Mouse (Mus musculus): ENCODE data around the gene Cirbp. TPM values are rescaled to one million over a fixed set of nuclear protein-coding genes. Genes with fewer than 3 reads are reported as not detected.
"Not testable (repeated sequence)": the region's sequence is repeated elsewhere in the genome, so short reads cannot be mapped to it uniquely, and the experiment has no call there.

The Cirbp gene
- polyA plus RNA-seq, 1 experiment from 2014 or later, result 159 TPM

DNA sequence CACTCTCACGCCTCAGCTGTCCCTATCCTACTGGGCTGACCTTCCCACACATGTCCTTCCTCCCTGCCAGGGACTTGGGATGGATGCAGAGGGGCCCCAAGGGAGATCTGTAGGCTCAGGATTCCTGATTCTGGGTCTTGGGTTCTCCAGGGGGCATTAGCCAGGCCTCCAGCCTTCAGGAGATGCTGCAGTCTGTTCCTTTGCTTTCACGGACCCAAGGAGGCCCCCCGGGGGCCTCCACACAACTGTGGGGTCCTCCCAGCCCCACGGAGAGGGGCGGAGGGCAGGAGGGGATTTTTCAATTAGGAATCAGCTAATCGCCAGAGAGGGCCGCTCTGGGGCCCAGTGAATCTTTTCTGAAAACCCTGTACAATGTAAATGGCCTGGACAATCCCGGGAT, 28.7 kb downstream of the Cirbp start:
- Histone ChIP-seq H3K4me2 (replicated peaks) (no peak overlapping the region), H3K4me1 (peaks cover 19% of the 10 kb centered on the region), H3K9ac (0 out of 2 replicates have a peak overlapping the region, but pooled peaks have one; percentile 19), H3K9me3 (no peaks in the 10 kb centered on the region), H3K4me3 (no peak overlapping the region), H3K27ac (no peak overlapping the region), H3K27me3 (peaks cover 25% of the 10 kb centered on the region), H3K36me3 (no peaks in the 10 kb centered on the region)
- ATAC-seq (ENCODE audit: insufficient number of reproducible peaks, insufficient read depth, low FRiP score, low TSS enrichment), result no peak
- WGBS, result 40% methylated on average over 8 of the region's 8 CpGs

DNA sequence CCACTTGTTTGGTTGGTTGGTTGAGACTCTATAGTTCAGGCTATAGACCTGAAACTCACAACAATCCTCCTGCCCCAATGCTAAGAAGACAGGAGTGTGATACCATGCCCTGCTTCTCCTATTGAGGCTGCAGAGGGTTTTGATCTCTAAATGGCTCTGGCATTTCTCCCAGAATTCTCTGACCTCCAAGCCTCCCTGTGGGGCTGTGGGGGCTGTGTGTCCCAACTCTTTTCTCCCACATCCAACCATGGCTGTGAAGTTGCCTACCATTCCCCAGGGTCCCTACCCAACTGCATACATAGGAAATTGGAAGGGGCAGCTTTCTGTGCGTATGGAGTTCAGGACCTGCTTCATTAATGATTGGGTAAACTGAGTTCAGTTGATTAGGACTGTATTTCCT, 30.4 kb downstream of the Cirbp start:
- Histone ChIP-seq H3K4me3 (no peak overlapping the region), H3K9me3 (no peaks in the 10 kb centered on the region), H3K4me1 (0 out of 2 replicates have a peak, but pooled peaks cover 7% of the 10 kb centered on the region), H3K27ac (no peak overlapping the region), H3K36me3 (no peaks in the 10 kb centered on the region), H3K4me2 (replicated peaks) (no peak overlapping the region), H3K9ac (no peak overlapping the region), H3K27me3 (peaks cover 9% of the 10 kb centered on the region)
- 81% methylated on average over 1 of the region's 1 CpGs for WGBS
- ATAC-seq (ENCODE audit: insufficient number of reproducible peaks, insufficient read depth, low FRiP score, low TSS enrichment), result no peak

DNA sequence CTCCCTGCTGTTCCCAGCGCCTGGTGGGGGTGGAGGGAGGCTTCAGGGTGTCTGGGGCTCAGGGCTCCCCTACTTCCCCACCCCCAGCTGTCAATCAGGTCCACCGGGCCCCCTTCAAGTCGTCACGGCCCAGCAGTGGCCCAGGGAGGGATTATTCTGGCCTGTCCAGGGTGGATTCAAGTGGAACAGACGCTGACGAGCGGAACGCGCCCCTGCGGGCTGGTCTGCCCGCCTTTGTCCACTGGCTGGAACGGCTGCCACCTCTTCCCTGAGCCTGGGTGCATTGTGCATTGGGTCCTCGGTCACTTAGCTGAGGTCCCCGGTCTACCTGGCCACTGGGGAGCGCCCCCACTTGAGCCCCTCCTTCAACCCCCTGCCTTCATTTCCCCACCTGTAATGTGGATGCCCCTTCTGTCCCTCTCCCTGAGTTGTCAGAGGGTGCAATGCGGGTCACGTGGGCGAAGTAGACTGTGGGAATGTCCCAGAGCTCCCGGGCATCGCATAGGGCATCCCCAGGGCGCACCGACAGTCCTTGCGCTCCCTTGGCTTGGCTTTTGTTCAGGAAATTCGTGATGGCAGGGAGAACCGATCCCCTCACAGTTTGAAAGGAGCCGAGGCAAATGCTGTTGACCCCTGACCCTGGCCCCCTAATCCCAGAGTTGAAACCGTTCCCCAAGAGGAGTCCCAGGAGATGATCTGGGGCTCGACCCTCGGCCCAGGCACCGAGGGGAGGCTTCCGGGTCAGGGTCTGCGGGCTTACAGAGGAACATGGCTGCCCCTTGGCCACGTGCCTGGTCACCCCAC, 31.2 kb downstream of the Cirbp start:
- H3K4me3 ChIP-seq, result no peak overlapping the region
- WGBS, result 54% methylated on average over 33 of the region's 33 CpGs
- no peak for ATAC-seq (ENCODE audit: insufficient number of reproducible peaks, insufficient read depth, low FRiP score, low TSS enrichment)
- H3K9ac ChIP-seq, result no peak overlapping the region
- H3K27me3 ChIP-seq, result peaks cover 6% of the 10 kb centered on the region
- 0 out of 2 replicates have a peak, but pooled peaks cover 7% of the 10 kb centered on the region for H3K4me1 ChIP-seq
- H3K9me3 ChIP-seq, result no peaks in the 10 kb centered on the region
- no peaks in the 10 kb centered on the region for H3K36me3 ChIP-seq
- no peak overlapping the region for H3K4me2 ChIP-seq (replicated peaks)
- no peak overlapping the region for H3K27ac ChIP-seq

DNA sequence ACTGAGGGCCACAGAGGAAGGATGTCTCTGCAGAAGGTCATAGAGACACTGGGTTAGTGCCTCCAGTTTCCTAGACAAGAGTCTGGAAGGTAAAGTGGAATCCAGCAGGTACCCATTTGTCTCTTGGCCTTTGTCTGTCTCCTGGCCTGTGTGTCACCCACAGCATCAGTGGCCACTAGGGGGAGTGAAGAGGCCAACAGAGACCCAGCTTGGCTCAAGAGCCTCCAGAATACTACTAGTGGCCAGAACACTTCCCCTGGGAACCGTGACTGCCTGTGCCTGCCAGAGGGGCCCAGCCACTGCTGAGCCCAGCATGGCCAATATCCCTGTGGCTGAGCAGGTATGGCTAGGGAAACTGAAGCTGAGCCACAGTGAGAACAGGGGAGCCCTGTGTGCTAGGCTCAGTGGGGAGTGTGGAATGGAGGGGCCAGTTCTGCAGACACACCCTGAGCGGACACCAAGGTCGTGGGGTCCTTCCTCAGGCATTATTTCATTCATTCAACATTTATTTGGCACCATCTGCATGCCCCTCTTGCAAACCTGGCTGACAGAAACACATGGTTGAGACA, 33.7 kb downstream of the Cirbp start:
- 0 out of 2 replicates have a peak, but pooled peaks cover 7% of the 10 kb centered on the region for H3K4me1 ChIP-seq
- ATAC-seq (ENCODE audit: insufficient number of reproducible peaks, insufficient read depth, low FRiP score, low TSS enrichment), result peak; percentile 54
- 48% methylated on average over 3 of the region's 3 CpGs for WGBS
- no peaks in the 10 kb centered on the region for H3K27me3 ChIP-seq
- no peak overlapping the region for H3K4me2 ChIP-seq (replicated peaks)
- H3K27ac ChIP-seq, result no peak overlapping the region
- H3K4me3 ChIP-seq, result no peak overlapping the region
- no peak overlapping the region for H3K9ac ChIP-seq
- no peaks in the 10 kb centered on the region for H3K36me3 ChIP-seq
- no peaks in the 10 kb centered on the region for H3K9me3 ChIP-seq

DNA sequence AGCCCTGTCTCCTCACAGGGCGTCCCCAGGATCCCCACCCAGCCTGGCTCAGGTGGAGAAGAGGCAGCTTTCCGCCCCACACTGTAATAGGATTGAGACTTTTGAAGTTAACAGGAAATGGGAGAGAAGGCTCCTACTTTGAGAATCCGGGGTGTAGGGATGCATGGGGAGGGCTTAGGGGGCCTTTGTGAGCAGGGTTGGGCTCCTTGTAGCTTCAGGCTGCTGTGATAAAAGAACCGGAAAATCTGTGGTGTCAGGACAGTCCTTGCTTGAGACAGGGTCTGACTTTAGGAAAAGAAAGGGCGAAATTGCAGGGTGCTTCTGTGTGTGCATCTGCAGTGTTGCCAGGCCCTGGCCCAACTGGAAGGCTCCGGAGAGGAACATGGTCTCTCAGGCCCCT, 34.7 kb downstream of the Cirbp start:
- 66% methylated on average over 6 of the region's 6 CpGs for WGBS
- Histone ChIP-seq H3K9me3 (no peaks in the 10 kb centered on the region), H3K27ac (no peak overlapping the region), H3K4me2 (replicated peaks) (no peak overlapping the region), H3K27me3 (no peaks in the 10 kb centered on the region), H3K4me1 (0 out of 2 replicates have a peak, but pooled peaks cover 7% of the 10 kb centered on the region), H3K36me3 (no peaks in the 10 kb centered on the region), H3K4me3 (no peak overlapping the region), H3K9ac (no peak overlapping the region)
- no peak for ATAC-seq (ENCODE audit: insufficient number of reproducible peaks, insufficient read depth, low FRiP score, low TSS enrichment)

DNA sequence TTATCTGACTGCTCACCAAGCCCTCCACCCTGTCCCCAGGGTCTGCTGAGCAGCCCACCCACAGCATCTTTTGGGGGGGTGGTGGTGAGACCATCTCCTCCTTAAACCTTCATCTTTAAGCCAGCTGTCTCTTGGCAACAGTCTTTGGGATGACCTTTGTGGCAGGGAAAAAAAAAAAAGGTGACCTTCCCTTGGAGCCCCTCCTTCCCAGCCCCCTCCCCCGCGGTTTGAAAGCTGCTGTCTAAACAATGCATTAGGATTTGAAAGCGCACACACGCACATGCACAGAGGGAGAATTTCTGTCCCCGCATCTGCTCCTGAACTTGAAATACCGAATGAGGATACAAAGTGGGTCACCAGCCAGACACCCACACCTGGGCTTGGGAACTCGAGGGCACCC, 38.3 kb downstream of the Cirbp start:
- H3K36me3 ChIP-seq, result no peaks in the 10 kb centered on the region
- no peaks in the 10 kb centered on the region for H3K9me3 ChIP-seq
- no peak for ATAC-seq (ENCODE audit: insufficient number of reproducible peaks, insufficient read depth, low FRiP score, low TSS enrichment)
- peaks cover 6% of the 10 kb centered on the region; the same call in 1 of the 2 replicates for H3K27me3 ChIP-seq
- no peak overlapping the region for H3K4me3 ChIP-seq
- H3K27ac ChIP-seq, result no peak overlapping the region
- 23% methylated on average over 7 of the region's 7 CpGs for WGBS
- H3K9ac ChIP-seq, result no peak overlapping the region
- H3K4me1 ChIP-seq, result peaks cover 7% of the 10 kb centered on the region
- H3K4me2 ChIP-seq (replicated peaks), result no peak overlapping the region

DNA sequence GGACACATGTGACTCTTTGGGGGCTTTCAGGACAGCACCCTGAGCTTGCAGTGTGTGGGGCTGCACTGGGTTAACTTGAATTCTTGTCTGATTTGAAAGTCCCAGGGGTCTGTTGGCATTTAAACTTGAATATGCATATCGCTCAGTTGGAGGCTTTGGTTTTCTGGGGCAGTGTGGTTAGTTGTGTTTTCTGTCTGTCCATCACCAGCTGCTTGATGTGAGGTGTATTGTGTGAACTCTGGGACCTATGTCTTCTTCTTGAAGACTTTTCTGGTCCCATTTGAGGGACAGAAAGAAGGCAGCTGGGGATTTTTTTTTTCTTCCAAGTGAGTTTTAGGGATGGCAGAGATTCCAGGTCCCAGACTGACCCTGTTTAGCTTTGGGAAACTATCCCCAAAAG, 41.4 kb downstream of the Cirbp start:
- Histone ChIP-seq H3K4me3 (no peak overlapping the region), H3K9me3 (no peaks in the 10 kb centered on the region), H3K36me3 (no peaks in the 10 kb centered on the region), H3K4me1 (peaks cover 8% of the 10 kb centered on the region), H3K4me2 (replicated peaks) (no peak overlapping the region), H3K27me3 (peaks cover 9% of the 10 kb centered on the region; the same call in 1 of the 2 replicates), H3K27ac (no peak overlapping the region), H3K9ac (no peak overlapping the region)
- ATAC-seq (ENCODE audit: insufficient number of reproducible peaks, insufficient read depth, low FRiP score, low TSS enrichment), result no peak
- WGBS, result 59% methylated on average over 1 of the region's 1 CpGs

DNA sequence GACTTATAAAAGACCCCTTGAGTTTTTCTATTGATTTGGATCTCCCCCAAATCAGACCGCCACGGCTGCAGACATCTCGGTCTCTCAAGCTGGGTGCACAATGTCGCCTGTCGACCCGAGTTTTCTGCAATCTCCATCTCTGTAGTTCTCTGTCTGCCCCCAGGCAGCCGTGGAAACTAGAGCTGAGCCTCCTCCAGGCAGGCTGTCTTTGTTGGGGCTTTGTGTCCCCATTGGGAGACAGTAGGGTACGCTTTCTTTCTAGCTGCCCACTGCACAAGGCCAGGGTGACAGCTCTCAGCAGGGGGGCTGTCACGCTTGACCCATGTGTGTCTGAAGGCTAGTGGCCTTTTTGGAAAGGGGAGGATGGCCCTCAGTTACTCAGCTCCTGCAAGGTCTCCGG, 41.9 kb downstream of the Cirbp start:
- ATAC-seq (ENCODE audit: insufficient number of reproducible peaks, insufficient read depth, low FRiP score, low TSS enrichment), result no peak
- no peak overlapping the region for H3K27ac ChIP-seq
- no peak overlapping the region for H3K4me2 ChIP-seq (replicated peaks)

DNA sequence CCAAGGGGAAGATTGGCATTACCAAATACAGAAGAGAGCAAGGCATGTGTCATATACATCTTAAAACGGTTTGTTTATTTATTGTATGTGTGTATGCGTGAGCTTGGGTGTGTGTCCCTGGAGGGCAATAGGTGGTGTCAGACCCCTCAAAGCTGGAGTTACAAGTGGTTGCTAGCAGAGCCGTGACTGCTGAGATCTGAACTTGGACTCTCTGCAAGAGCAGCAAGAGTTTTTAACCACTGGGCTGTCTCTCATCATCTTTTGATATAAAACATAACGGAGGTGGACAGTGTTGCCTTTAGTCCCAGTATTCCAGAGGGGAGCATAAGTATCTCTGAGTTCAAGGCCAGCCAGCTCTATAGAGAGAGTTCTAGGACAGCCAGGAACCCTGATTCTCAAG, 42.5 kb downstream of the Cirbp start:
- H3K27me3 ChIP-seq, result peaks cover 9% of the 10 kb centered on the region; the same call in 1 of the 2 replicates
- H3K4me3 ChIP-seq, result no peak overlapping the region
- no peak overlapping the region for H3K27ac ChIP-seq
- no peaks in the 10 kb centered on the region for H3K36me3 ChIP-seq
- H3K9me3 ChIP-seq, result no peaks in the 10 kb centered on the region
- peaks cover 8% of the 10 kb centered on the region for H3K4me1 ChIP-seq
- ATAC-seq (ENCODE audit: insufficient number of reproducible peaks, insufficient read depth, low FRiP score, low TSS enrichment), result no peak
- 0 out of 2 replicates have a peak overlapping the region, but pooled peaks have one; percentile 1 for H3K9ac ChIP-seq
- 70% methylated on average over 4 of the region's 4 CpGs for WGBS
- H3K4me2 ChIP-seq (replicated peaks), result no peak overlapping the region

More for the DNA sequence above, 41.9 kb downstream of the Cirbp start:
- Histone ChIP-seq H3K27me3 (peaks cover 9% of the 10 kb centered on the region; the same call in 1 of the 2 replicates), H3K9ac (no peak overlapping the region), H3K9me3 (no peaks in the 10 kb centered on the region), H3K36me3 (no peaks in the 10 kb centered on the region), H3K4me3 (no peak overlapping the region), H3K4me1 (peaks cover 8% of the 10 kb centered on the region)
- WGBS, result 43% methylated on average over 10 of the region's 10 CpGs

DNA sequence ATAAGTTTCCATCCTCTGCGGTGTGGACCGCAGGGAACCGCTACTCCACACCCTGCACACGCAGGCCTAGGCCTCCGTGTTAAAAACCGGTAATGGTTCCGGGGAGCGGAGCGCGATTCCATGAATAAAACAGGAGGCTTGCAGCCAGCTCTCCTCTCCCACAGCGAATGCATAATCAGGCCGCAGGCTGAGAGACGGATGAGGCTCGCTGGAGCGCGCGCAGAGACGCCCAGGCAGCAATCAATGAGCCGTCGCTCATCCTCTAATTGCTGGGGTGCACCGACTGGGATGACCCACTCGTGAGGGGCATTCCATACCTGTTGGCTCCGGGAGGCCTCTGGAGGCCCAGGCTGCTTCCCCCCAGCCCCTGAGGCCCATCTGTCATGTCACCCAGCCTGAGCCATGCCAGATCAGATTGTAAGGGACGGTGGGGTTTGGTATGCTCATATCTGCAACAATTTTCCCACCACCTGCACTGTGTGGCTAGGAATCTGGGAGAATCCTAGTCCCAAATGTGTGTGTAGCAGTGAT, 43.1 kb downstream of the Cirbp start:
- ATAC-seq (ENCODE audit: insufficient number of reproducible peaks, insufficient read depth, low FRiP score, low TSS enrichment), result 0 out of 2 replicates have a peak, but pooled peaks have one; percentile 41
- no peaks in the 10 kb centered on the region for H3K36me3 ChIP-seq
- peaks cover 8% of the 10 kb centered on the region for H3K4me1 ChIP-seq
- H3K27me3 ChIP-seq, result peaks cover 9% of the 10 kb centered on the region; the same call in 1 of the 2 replicates
- H3K27ac ChIP-seq, result 0 out of 2 replicates have a peak overlapping the region, but pooled peaks have one; percentile 7
- WGBS, result 13% methylated on average over 24 of the region's 24 CpGs
- no peak overlapping the region for H3K4me3 ChIP-seq
- H3K4me2 ChIP-seq (replicated peaks), result peak overlapping the region; percentile 18; the same call in 1 of the 2 replicates
- no peaks in the 10 kb centered on the region for H3K9me3 ChIP-seq
- H3K9ac ChIP-seq, result 0 out of 2 replicates have a peak overlapping the region, but pooled peaks have one; percentile 1

DNA sequence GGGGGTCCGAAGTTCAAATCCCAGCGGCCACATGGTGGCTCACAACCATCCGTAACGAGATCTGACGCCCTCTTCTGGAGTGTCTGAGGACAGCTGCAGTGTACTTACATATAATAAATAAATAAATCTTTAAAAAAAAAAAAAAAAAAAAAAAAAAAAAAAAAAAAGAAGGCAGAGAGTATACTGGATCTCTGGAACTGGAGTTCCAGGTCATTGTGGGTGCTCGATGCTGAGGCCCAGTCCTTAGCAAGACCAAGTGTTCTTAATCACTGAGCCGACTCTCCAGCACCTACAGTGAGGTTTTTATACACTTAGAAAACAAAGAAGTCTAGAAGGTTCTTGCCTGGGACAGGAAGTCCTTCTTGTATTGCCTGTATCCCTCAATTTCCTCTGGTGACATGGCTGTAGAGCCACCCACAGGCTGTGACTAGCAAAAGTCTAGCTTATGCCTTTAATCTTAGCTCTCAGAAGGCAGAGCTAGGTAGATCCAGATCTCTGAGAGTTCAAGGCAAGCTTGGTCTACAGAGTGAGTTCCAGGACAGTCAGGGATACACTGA, 45.8 kb downstream of the Cirbp start:
- 56% methylated on average over 7 of the region's 7 CpGs for WGBS
- not testable (repeated sequence) for H3K27ac ChIP-seq; H3K4me3 ChIP-seq; H3K27me3 ChIP-seq; ATAC-seq (ENCODE audit: insufficient number of reproducible peaks, insufficient read depth, low FRiP score, low TSS enrichment); H3K36me3 ChIP-seq; H3K9me3 ChIP-seq; H3K4me2 ChIP-seq (replicated peaks); H3K9ac ChIP-seq
- peaks cover 10% of the 10 kb centered on the region for H3K4me1 ChIP-seq
